Mouse (Mus musculus) right cerebral cortex, postnatal 14 days (tissue): ENCODE data around the gene Ext2.
A peak's percentile ranks its signal among the peaks of the same experiment; 100 is the strongest.

Experiments used
- DNase-seq: peaks from one replicate; pipeline ENCODE4 v3.0.0; 2022

Ext2 gene

GRCm38 (mm10) chr2:93805523-93805922 is 16.8 kb downstream of the Ext2 start:
- no peak for DNase-seq

GRCm38 (mm10) chr2:93805066-93805465 is 17.3 kb downstream of the Ext2 start:
- DNase-seq = no peak

GRCm38 (mm10) chr2:93802947-93803346 is 19.4 kb downstream of the Ext2 start:
- DNase-seq = no peak

- DNase-seq = no peak
Measured at GRCm38 (mm10) chr2:93801097-93801496, 21.3 kb downstream of the Ext2 start.

- DNase-seq = no peak
Measured at GRCm38 (mm10) chr2:93797162-93797795, 25.1 kb downstream of the Ext2 start.

- DNase-seq = no peak
Measured at GRCm38 (mm10) chr2:93794375-93794774, 28.0 kb downstream of the Ext2 start.

- no peak for DNase-seq
Measured at GRCm38 (mm10) chr2:93791516-93792499, 30.6 kb downstream of the Ext2 start.

DNA sequence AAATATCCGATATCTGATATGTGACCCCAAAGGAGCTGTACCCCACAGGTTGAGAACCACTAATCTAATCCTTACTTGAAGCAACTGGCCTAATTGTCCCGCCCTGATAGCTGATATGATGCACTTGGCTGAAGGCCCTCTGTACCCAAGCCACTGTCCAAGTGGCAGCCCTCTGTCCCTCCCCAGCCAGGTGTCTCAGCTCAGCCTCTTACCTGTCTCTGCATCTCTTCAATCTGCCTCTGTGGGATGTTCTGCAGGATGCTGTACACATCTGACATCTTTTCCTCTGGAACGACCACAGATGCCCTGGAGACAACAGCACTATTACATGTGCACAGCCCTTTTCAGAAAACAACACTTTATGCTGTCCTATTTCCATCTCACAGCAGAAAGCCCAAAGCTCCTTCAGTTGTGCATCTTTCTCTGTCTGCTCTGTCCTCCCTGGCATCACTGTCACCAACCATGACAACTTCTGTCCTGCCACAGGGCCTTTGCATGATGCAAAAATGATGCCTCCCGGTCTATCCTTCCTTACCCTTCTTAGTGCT is 31.5 kb downstream of the Ext2 start:
- no peak for DNase-seq

- no peak for DNase-seq
Measured at GRCm38 (mm10) chr2:93788557-93788956, 33.8 kb downstream of the Ext2 start.

- DNase-seq = peak; percentile 86
Measured at GRCm38 (mm10) chr2:93786175-93786574, 36.2 kb downstream of the Ext2 start.

DNA sequence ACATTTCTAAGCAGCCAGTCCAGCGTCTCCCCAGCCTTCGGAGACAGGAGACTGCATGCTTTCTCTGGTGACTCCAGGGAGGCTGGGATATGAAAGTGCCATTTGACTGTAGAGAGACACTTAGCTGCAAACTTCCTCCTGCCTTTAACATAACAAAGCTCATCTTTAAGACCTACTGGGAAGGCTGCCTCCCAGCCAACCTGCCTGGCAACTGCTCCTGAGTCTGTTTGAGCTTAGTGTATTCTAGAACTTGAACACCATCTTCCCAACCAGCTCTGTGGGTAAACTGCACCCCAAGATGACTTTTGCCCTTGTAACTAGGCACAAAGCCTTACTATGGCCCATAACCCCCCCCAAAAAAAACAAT is 37.0 kb downstream of the Ext2 start:
- DNase-seq = no peak

DNA sequence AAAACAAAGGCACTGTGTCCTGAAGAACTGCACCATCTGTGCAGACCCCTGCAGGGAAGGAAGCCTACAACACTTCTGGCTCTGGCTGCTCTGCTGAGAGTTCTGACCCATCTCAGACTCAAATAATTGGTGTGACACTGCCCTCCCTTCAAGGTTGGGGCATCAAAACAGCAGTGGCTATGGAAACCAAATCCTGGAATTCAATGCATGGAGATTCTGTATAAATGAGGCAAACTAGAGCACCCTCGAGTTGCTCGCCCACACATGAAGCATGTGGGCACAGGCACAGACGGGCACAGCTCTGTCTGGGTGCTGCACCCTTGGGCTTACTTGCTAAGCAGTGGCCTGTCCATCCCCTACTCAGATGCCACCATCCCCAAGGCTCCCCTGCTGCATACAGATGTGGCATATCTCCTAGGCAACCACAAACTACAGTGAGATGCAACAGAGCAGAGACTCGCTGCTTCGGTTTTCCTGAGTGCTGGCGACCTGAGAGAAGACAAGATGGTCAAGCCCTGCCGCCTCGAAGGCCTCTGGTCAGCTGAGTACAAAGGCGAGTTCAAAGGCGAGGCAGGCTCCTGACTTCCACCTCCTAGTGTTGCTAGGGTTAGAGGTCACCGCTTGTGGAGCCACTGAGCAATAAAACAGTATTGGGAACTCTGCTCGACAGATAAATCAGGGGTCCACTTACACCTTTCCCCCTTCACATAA is 37.5 kb downstream of the Ext2 start:
- no peak for DNase-seq

GRCm38 (mm10) chr2:93783926-93784539 is 38.3 kb downstream of the Ext2 start:
- DNase-seq = no peak

- no peak for DNase-seq
Measured at GRCm38 (mm10) chr2:93782682-93783081, 39.7 kb downstream of the Ext2 start.

GRCm38 (mm10) chr2:93782156-93782555 is 40.2 kb downstream of the Ext2 start:
- no peak for DNase-seq

DNA sequence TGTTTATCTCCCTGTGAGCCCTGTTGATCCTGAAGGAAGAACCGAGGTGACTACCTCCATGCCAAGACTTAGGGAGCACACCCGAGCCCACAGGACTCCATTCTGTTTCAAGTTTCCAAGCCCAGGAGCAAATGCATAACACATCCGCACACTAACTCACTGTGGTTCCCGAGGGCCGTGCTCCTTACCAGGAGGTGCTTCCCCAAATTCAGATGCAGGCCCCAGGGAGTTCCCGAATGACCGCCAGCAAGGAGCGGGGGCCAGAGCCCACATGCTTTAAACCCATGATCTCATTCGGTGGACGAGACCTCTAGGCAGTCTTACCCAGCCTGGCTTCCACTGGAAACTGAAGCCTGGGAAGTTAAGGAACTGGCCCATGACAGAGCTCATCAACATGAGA is 41.8 kb downstream of the Ext2 start:
- DNase-seq = no peak

GRCm38 (mm10) chr2:93779897-93780208 is 42.5 kb downstream of the Ext2 start:
- no peak for DNase-seq

- DNase-seq = no peak
Measured at GRCm38 (mm10) chr2:93779081-93779896, 43.1 kb downstream of the Ext2 start.

GRCm38 (mm10) chr2:93778616-93779015 is 43.8 kb downstream of the Ext2 start:
- DNase-seq = no peak

DNA sequence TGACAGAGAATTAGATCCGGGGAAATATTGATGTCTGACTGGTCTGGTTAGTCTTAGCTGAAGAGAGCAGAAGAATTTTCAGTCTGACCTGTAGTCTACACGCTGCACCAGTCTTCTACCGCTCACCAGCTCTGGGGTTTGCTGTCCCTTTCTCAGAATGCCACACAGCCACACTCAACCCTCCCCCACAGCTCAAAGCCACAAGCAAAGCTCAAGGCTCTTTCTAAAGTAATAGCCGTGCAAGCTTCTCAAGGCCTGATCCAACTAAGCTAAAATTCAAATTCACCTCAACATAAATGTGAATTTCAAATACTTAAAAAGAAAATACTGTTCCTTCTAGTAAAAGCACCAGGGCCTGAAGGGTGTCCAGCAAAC is 45.3 kb downstream of the Ext2 start:
- no peak for DNase-seq

GRCm38 (mm10) chr2:93776267-93777055 is 45.9 kb downstream of the Ext2 start:
- no peak for DNase-seq
